Mouse (Mus musculus): ENCODE results near the gene Btk.

Btk gene

DNA sequence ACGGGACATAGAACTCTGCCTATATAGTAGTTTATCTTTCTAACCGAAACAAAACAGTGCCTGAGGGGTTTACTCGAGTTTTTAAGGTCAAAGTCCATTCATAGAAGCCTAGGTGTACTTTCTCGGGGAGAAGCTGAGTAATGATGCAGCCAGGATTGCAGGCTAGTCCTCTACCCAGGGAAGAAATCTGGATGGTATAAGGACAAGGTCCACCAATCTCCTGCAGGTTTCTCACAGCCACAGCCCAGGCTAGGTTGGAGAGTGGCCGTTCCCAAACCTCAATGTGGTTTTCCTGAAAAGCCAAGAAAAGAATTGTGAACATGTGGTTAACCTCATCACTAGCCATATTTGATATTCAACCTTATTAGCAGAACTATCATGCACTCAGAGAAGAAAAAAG lies 6.5 kb upstream of the Btk start:
- CTCF ChIA-PET: no interaction called here
- POLR2A ChIA-PET: interaction anchor here (0.6 to 11.3 kb wide), 10 partner anchors 8 to 218 kb away, joined by 3 to 264 read pairs (median 6); partner anchors contain the start of genes Gla (in 4 of the 4), Hnrnph2 (in 4 of the 4) and Timm8a1 (in 1 of the 4)

- ChIA-PET POLR2A (interaction anchor here (0.5 to 11.3 kb wide), 13 partner anchors 9 to 219 kb away, joined by 3 to 264 read pairs (median 4); partner anchors contain the start of genes Gla (in 3 of the 4), Hnrnph2 (in 3 of the 4), Armcx6 (in 1 of the 4) and Timm8a1 (in 1 of the 4)), CTCF (no interaction called here)
Observed at GRCm38 (mm10) chrX:134588997-134589396, 5.6 kb upstream of the Btk start.

DNA sequence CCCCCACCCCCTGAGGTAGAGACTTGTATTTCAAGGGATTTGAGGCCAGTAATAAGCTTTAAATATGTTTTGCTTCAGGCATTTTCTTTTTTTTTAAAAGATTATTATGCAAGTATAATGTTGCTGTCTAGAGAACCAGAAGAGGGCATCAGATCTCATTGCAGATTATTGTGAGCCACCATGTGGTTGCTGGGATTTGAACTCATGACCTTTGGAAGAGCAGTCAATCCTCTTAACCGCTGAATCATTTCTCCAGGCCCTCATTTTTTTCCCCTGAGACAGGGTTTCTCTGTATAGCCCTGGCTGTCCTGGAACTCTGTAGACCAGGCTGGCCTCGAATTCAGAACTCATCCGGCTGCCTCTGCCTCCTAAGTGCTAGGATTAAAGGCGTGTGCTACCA lies 4.9 kb upstream of the Btk start:
- POLR2A ChIA-PET: interaction anchor here in 3 of 4 experiments (0.6 to 11.3 kb wide), 7 partner anchors 12 to 163 kb away, joined by 3 to 264 read pairs (median 33); partner anchors contain the start of genes Gla (in 2 of the 3), Hnrnph2 (in 2 of the 3) and Armcx6 (in 1 of the 3)

GRCm38 (mm10) chrX:134586447-134586846 lies 3.1 kb upstream of the Btk start:
- CTCF ChIA-PET: no interaction called here
- POLR2A ChIA-PET: interaction anchor here (0.6 to 11.3 kb wide), 37 partner anchors 9 to 423 kb away, joined by 3 to 264 read pairs (median 9); partner anchors contain the start of genes Gla (in 4 of the 4), Hnrnph2 (in 4 of the 4), Armcx1 (in 2 of the 4) and Timm8a1 (in 2 of the 4)

More for the DNA sequence above, 4.9 kb upstream of the Btk start:
- CTCF ChIA-PET: no interaction called here

DNA sequence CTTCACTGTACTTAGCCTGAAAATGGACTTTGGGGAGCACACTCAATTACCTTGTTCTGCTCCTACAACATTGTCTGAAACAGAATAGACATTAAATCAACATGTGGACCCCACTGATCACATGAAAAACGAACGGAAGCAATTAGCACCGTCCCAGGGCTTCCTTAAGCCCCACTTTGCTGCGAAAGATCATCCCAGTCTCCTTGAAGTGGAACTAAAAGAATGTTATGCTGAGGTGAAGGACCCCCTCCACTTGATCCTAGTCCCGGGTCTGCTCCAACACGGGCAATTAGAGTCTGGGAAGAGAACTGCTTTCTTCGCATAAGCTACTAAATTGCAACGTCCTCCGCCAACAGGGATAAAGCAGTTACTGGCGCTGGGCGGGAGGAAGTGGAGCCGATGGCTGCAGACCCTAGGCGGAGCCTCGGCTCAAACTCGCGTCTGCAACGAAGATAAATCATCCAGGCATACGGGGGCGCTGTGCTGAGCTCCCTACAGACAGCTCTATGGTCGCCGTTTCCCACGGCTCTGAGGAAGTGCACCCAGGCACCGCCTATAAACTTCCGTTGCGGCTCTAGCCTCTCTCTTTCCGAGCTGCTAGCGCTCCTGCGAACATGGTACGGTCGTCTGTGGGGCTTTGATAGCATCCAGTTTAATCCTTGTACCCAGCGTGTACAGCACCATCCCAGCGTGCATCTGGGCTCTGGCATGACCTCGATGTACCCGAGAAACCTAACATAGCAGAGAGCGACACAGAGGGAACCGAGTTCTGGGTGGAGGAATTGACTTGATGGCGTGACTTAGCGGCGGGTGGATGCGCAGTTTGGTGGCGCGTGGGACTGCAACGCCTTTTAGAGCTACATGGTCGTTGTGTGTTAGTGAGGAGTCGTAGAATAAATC lies 2.0 kb upstream of the Btk start, which contains the start of gene Rpl36a:
TSS of gene Rpl36a (plus strand) at position 552 of the 900 bp plus-strand sequence.
- CTCF ChIA-PET: interaction anchor here in 3 of 4 experiments (0.6 to 1.2 kb wide), 8 partner anchors 15 to 424 kb away, joined by 3 to 7 read pairs (median 4); partner anchors contain the start of genes Gla (in 2 of the 3), Hnrnph2 (in 2 of the 3), Armcx1 (in 1 of the 3) and Zmat1 (in 1 of the 3)

DNA sequence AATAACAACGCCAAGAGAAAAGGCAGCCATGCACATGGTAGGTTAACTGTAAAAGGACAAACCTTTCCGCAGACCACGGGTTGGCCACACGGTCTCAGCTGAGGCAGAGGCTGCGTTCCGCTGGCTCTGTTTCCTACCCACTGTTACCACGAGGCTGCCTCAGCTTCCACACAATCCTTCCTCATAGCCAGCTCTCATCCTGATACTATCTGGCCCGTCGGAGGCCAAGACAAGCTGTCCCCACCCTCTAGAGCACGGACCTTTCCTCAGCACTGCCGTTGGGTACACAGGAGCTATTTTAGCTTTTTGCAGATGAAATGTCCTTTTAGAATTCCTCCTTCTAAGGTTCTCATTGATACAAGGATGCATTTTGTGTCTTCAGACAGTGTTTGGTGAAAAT lies 1.1 kb downstream of the Btk start:
- ChIA-PET POLR2A (interaction anchor here in 2 of 4 experiments (0.8 to 11.3 kb wide), 6 partner anchors 18 to 136 kb away, joined by 3 to 264 read pairs (median 6); partner anchors contain the start of genes Gla (in 2 of the 2), Hnrnph2 (in 2 of the 2) and Timm8a1 (in 1 of the 2)), CTCF (interaction anchor here in 1 of 4 experiments (0.8 to 1.0 kb wide), 3 partner anchors 27 to 337 kb away, joined by 3 read pairs; no protein-coding TSS in a partner anchor)

More for the DNA sequence above, 2.0 kb upstream of the Btk start, which contains the start of gene Rpl36a:
- POLR2A ChIA-PET: interaction anchor here (0.6 to 11.3 kb wide), 111 partner anchors 9 to 1173 kb away, joined by 3 to 264 read pairs (median 4); partner anchors contain the start of genes Gla (in 4 of the 4), Hnrnph2 (in 4 of the 4), Timm8a1 (in 4 of the 4) and Zmat1 (in 3 of the 4)

GRCm38 (mm10) chrX:134580528-134581305 lies 2.7 kb downstream of the Btk start:
- ChIA-PET POLR2A (interaction anchor here in 1 of 4 experiments (0.6 to 11.3 kb wide), 3 partner anchors 20 to 106 kb away, joined by 3 to 264 read pairs (median 3); partner anchors contain the start of genes Gla, Hnrnph2 and Timm8a1), CTCF (no interaction called here)

- POLR2A ChIA-PET: interaction anchor here in 2 of 4 experiments (3.8 to 5.4 kb wide), 2 partner anchors 7 to 9 kb away, joined by 17 to 33 read pairs; partner anchors contain the start of gene Rpl36a (in 2 of the 2)
- CTCF ChIA-PET: interaction anchor here in 2 of 4 experiments (0.6 to 1.1 kb wide), 2 partner anchors 27 to 139 kb away, joined by 3 read pairs; no protein-coding TSS in a partner anchor
Observed at GRCm38 (mm10) chrX:134577896-134578295, 5.5 kb downstream of the Btk start.

- CTCF ChIA-PET: no interaction called here
Observed at GRCm38 (mm10) chrX:134566536-134567222, 16.7 kb downstream of the Btk start.

DNA sequence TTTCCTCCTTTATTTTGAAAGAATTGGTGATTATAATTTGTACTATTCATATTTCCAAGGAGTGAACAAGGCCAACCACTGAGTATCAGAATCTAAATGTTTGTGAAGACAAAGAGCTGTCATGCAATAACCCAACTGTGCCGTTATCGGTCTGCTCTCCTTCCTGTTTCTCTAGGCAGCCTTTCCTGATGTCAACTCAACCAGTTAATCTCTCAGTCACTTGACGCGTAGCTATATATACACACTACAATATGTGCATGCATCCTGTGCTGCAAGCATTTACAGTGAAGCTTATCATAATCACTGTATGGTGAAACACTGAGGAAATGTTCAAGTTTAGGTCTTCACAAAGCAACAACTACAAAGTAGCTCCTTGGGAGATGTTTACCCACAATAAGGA lies 19.0 kb downstream of the Btk start:
- ChIA-PET POLR2A (interaction anchor here in 1 of 4 experiments (0.7 to 2.2 kb wide), 2 partner anchors 21 to 22 kb away, joined by 3 to 9 read pairs; partner anchors contain the start of gene Rpl36a), CTCF (no interaction called here)

More at GRCm38 (mm10) chrX:134566536-134567222, 16.7 kb downstream of the Btk start:
- POLR2A ChIA-PET: interaction anchor here in 1 of 4 experiments (2.8 kb wide), 1 partner anchor 19 kb away, joined by 8 read pairs; the partner anchor contains the start of gene Rpl36a

DNA sequence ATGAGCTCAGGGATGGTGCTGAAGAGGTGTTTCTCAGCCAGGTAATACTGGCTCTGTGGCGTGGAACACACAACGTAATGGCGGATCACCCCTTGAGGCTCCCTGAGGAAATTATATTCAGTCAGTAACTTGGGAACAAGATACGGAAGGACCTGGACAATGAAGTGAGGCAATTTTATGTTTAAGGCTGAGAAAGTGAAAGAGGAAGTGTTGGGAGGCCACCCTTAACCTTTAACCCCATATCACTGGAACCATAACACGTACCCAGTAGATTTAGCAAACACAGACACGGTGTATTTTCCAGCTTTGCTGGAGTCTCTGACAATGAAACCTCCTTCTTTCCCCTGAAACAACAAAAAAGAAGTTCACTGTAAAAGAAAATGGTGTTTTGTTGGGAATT lies 28.9 kb downstream of the Btk start:
- CTCF ChIA-PET: no interaction called here
- POLR2A ChIA-PET: interaction anchor here in 1 of 4 experiments (0.7 to 3.9 kb wide), 2 partner anchors 13 to 31 kb away, joined by 4 to 12 read pairs; partner anchors contain the start of genes Rpl36a and Timm8a1

GRCm38 (mm10) chrX:134553326-134553725 lies 30.0 kb downstream of the Btk start:
- POLR2A ChIA-PET: no interaction called here
- CTCF ChIA-PET: no interaction called here

- POLR2A ChIA-PET: interaction anchor here in 2 of 4 experiments (1.9 kb wide), 2 partner anchors 34 kb away, joined by 5 to 9 read pairs; partner anchors contain the start of gene Rpl36a (in 2 of the 2)
- CTCF ChIA-PET: interaction anchor here in 3 of 4 experiments (0.5 to 2.8 kb wide), 6 partner anchors 9 to 64 kb away, joined by 3 to 6 read pairs (median 3); partner anchors contain the start of gene Timm8a1 (in 2 of the 3)
Observed at GRCm38 (mm10) chrX:134550903-134551302, 32.5 kb downstream of the Btk start.

DNA sequence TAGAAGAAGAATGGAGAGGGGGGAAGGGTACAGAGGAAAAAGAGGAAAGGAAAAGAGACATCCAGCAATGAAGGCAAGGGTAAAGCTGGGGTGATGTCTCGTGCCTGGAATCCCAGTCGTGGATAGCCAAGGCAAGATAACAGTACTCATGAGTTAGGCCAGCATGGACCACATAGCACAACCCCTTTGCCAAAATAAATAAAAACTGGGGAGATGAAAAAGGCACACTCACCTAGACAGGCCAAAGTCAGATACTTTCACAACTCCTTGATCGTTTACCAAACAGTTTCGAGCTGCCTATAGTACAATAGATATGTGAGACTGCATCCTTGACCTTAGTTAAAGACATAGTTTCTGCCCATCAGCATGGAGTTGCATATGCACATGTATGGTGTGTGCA lies 36.0 kb downstream of the Btk start:
- CTCF ChIA-PET: interaction anchor here in 1 of 4 experiments (1.4 kb wide), 1 partner anchor 8 kb away, joined by 3 read pairs; no protein-coding TSS in a partner anchor
- POLR2A ChIA-PET: interaction anchor here in 2 of 4 experiments (1.0 to 3.0 kb wide), 2 partner anchors 38 kb away, joined by 4 to 13 read pairs; partner anchors contain the start of gene Rpl36a (in 2 of the 2)

DNA sequence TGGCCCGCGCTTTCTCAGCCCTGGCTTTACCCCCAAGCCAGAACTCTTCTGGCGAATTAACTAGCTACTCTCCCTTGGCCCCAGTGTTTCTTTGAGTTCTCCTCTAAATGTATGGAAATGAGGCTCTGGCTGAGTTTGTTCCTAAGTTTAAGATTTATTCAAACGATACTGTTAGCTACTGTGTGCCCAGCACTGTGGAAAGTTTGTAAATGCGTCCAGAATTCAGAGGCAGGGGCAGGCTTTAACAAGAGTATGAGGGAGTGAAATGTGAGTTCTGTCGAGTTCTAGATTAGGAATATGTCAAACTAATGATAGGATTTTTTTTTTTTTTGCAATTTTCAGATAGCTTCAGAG lies 41.4 kb downstream of the Btk start:
- ChIA-PET POLR2A (interaction anchor here (0.6 to 5.1 kb wide), 37 partner anchors 8 to 467 kb away, joined by 3 to 66 read pairs (median 4); partner anchors contain the start of genes Rpl36a (in 4 of the 4), Gla (in 3 of the 4), Hnrnph2 (in 3 of the 4) and Armcx1 (in 1 of the 4)), CTCF (interaction anchor here in 2 of 4 experiments (0.6 to 2.1 kb wide), 9 partner anchors 8 to 1228 kb away, joined by 3 to 7 read pairs (median 6); partner anchors contain the start of genes Gla (in 1 of the 2) and Hnrnph2 (in 1 of the 2))

Measured in embryonic stem cell, embryonic (primary cell).